Mouse (Mus musculus) cerebellum, adult 2 months (tissue): ENCODE results near the gene Bhlha15.

Source experiments
- CTCF ChIP-seq: fragments of 200-500 bp; IDR thresholded peaks from 2 replicates; pipeline ENCODE4 v1.5.1; 2011; ENCODE audit warnings: low read depth, mild to moderate bottlenecking, control low read depth, low read length, moderate library complexity, borderline replicate concordance; ENCODE audit not compliant: insufficient read depth
- POLR2A ChIP-seq: fragments of 200-500 bp; IDR thresholded peaks from 2 replicates; pipeline ENCODE4 v1.6.1; 2011; ENCODE audit warnings: low read length, control low read depth, borderline replicate concordance; ENCODE audit not compliant: insufficient read depth

GRCm38 (mm10) chr5:144232531-144232930 lies 42.4 kb downstream of the Bhlha15 start:
- TF ChIP-seq CTCF: no peak
- no peak for TF ChIP-seq POLR2A
